11 mouse cellular contexts compared by ENCODE assay signal in the genomic region with DNA sequence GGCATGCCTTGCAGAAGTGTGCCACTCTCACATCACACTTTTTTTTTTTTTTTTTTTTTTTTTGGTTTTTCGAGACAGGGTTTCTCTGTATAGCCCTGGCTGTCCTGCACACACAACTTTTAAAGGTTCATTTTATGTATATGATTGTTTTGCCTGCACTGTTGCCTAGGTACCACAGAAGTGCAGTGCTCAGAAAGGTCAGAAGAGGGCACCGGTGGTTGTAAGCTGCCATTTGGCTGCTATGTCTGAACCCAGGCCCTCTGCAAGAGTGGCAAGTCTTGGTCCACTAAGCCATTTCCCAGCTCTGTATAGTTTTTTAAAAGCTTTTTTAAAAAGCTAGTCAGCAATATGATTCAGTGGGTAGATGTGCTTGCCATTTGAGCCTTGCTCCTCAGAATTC. TPM values are rescaled to one million over a fixed set of nuclear protein-coding genes. Genes with fewer than 3 reads are reported as not detected.
A peak's percentile ranks its signal among the peaks of the same experiment; 100 is the strongest.
DNase-seq lines count a peak whose midpoint lies in the region; ATAC-seq and TF ChIP-seq lines count a peak whose summit lies in the region.
"Had no signal": no experiment of that assay in that cellular context is flagged by ENCODE, and none has a peak within 500 bp of the region (broad histone marks: within the 10 kb centered on the region; RNA-seq: fewer than 3 reads in every experiment).

No protein-coding gene starts in this region.

- no peak overlapping the region for H3K9ac ChIP-seq in limb, embryonic 11.5 days (ENCODE audit: low read length)
- H3K9ac ChIP-seq in stomach, postnatal 0 days (ENCODE audit: low read length): no peak overlapping the region
- H3K9ac ChIP-seq: hindbrain, embryonic 14.5 days; stomach, embryonic 15.5 days had no signal

- H3K27ac ChIP-seq in limb, embryonic 11.5 days (replicated peaks; ENCODE audit: low read depth, low read length): no peak overlapping the region
- H3K27ac ChIP-seq in limb, embryonic 10.5 days: no peak overlapping the region
- no peak overlapping the region for H3K27ac ChIP-seq in stomach, postnatal 0 days (replicated peaks)
- H3K27ac ChIP-seq: hindbrain, embryonic 14.5 days; stomach, embryonic 15.5 days had no signal

- peak; percentile 48 for DNase-seq in limb, embryonic 11.5 days (ENCODE audit: low spot score)
- DNase-seq in limb, embryonic 10.5 days (ENCODE audit: low spot score): no peak
- peak; percentile 52 for DNase-seq in NIH3T3 (ENCODE audit: low read depth)
- DNase-seq in induced T-regulatory cell, adult 2 months (ENCODE audit: low read depth): peak; percentile 79
- peak; percentile 47 for DNase-seq in stomach, postnatal 0 days (ENCODE audit: low spot score)
- no peak for DNase-seq in urinary bladder, adult 18-20 months (ENCODE audit: low spot score in 2 of 2)
- no peak for DNase-seq in layer of hippocampus, adult 18-20 months (ENCODE audit: low spot score in 2 of 2)

- no peaks in the 10 kb centered on the region for H3K9me3 ChIP-seq in limb, embryonic 11.5 days (ENCODE audit: control insufficient read depth, low read length)
- no peaks in the 10 kb centered on the region for H3K9me3 ChIP-seq in limb, embryonic 10.5 days (replicated peaks)
- H3K9me3 ChIP-seq in stomach, postnatal 0 days (ENCODE audit: control insufficient read depth, low read length): no peaks in the 10 kb centered on the region
- H3K9me3 ChIP-seq: megakaryocyte, embryonic 14.5 days; stomach, embryonic 15.5 days had no signal

- no peak for TF ChIP-seq EP300 in stomach, postnatal 0 days (optimal IDR thresholded peaks at IDR 0.05)

- 49% methylated on average over 2 of the region's 2 CpGs for WGBS in limb, embryonic 11.5 days
- WGBS in limb, embryonic 10.5 days: 34% methylated on average over 2 of the region's 2 CpGs
- WGBS in stomach, postnatal 0 days: 49% methylated on average over 2 of the region's 2 CpGs

- H3K27me3 ChIP-seq in limb, embryonic 11.5 days (ENCODE audit: control insufficient read depth, insufficient read depth, low read length): no peaks in the 10 kb centered on the region
- H3K27me3 ChIP-seq in limb, embryonic 10.5 days (ENCODE audit: low read depth, poor library complexity, severe bottlenecking): no peaks in the 10 kb centered on the region
- H3K27me3 ChIP-seq in stomach, postnatal 0 days (ENCODE audit: control insufficient read depth, insufficient read depth, low read length): no peaks in the 10 kb centered on the region
- H3K27me3 ChIP-seq: megakaryocyte, embryonic 14.5 days; stomach, embryonic 15.5 days had no signal

- H3K4me1 ChIP-seq in limb, embryonic 11.5 days (ENCODE audit: control insufficient read depth, insufficient read depth, low read length): peaks cover 5% of the 10 kb centered on the region; the same call in 1 of the 2 replicates
- H3K4me1 ChIP-seq in limb, embryonic 10.5 days: peaks cover 13% of the 10 kb centered on the region
- no peaks in the 10 kb centered on the region for H3K4me1 ChIP-seq in stomach, postnatal 0 days (replicated peaks; ENCODE audit: control insufficient read depth, insufficient read depth)

- TF ChIP-seq CTCF in stomach, postnatal 0 days (IDR thresholded peaks at IDR 0.05; ENCODE audit: low read depth): peak; percentile 47

- no peak overlapping the region for H3K4me2 ChIP-seq in limb, embryonic 11.5 days (ENCODE audit: low read depth, severe bottlenecking)
- H3K4me2 ChIP-seq in stomach, postnatal 0 days (replicated peaks; ENCODE audit: low read depth): no peak overlapping the region
- H3K4me2 ChIP-seq: hindbrain, embryonic 14.5 days; stomach, embryonic 15.5 days had no signal

- no peaks in the 10 kb centered on the region; the same call in 1 of the 2 replicates for H3K36me3 ChIP-seq in limb, embryonic 11.5 days (ENCODE audit: control insufficient read depth, insufficient read depth, low read length)
- H3K36me3 ChIP-seq in limb, embryonic 10.5 days: peaks cover 29% of the 10 kb centered on the region
- H3K36me3 ChIP-seq in stomach, postnatal 0 days (ENCODE audit: control insufficient read depth, insufficient read depth, low read length): no peaks in the 10 kb centered on the region

- H3K4me3 ChIP-seq in limb, embryonic 11.5 days (ENCODE audit: low read depth, low read length): no peak overlapping the region
- no peak overlapping the region for H3K4me3 ChIP-seq in limb, embryonic 10.5 days
- H3K4me3 ChIP-seq in stomach, postnatal 0 days (ENCODE audit: low read depth, low read length): no peak overlapping the region
- H3K4me3 ChIP-seq: megakaryocyte, embryonic 14.5 days; stomach, embryonic 15.5 days had no signal

- ATAC-seq in limb, embryonic 11.5 days (ENCODE audit: insufficient number of reproducible peaks, low FRiP score, low TSS enrichment, low read depth): no peak
- ATAC-seq in stomach, postnatal 0 days (ENCODE audit: low FRiP score, low TSS enrichment): no peak
- ATAC-seq in frontal cortex, adult (ENCODE audit: low TSS enrichment): no peak

RNA-seq across cellular contexts. Expression of gene Yipf2, which starts 5.6 kb away (rescaled TPM):
- 14.0 and 18.0 TPM in 2 replicates for polyA plus RNA-seq in limb, embryonic 11.5 days (2014; fragmentation: Nextera tagmentation; extraction: Ambion mirVana)
- 17.6 and 26.2 TPM in 2 replicates for polyA plus RNA-seq in limb, embryonic 10.5 days (2016; fragmentation: Nextera tagmentation; extraction: Ambion mirVana)
- 22.5 and 25.5 TPM in 2 replicates for polyA plus RNA-seq in stomach, postnatal 0 days (2015; fragmentation: Nextera tagmentation; extraction: Ambion mirVana)
- 10 to 100 TPM; 19.5 to 20.0 TPM for total RNA-seq in layer of hippocampus, adult 18-20 months (2021)

RNA-seq across cellular contexts. Expression of gene Timm29, which starts 5.7 kb away (rescaled TPM):
- polyA plus RNA-seq in limb, embryonic 11.5 days (2014; fragmentation: Nextera tagmentation; extraction: Ambion mirVana): 44.1 and 44.9 TPM in 2 replicates
- polyA plus RNA-seq in limb, embryonic 10.5 days (2016; fragmentation: Nextera tagmentation; extraction: Ambion mirVana): 30.9 and 35.7 TPM in 2 replicates
- 16.5 and 18.2 TPM in 2 replicates for polyA plus RNA-seq in stomach, postnatal 0 days (2015; fragmentation: Nextera tagmentation; extraction: Ambion mirVana)
- total RNA-seq in layer of hippocampus, adult 18-20 months (2021): 10 to 100 TPM; 61.7 to 63.6 TPM

RNA-seq across cellular contexts. Expression of gene Smarca4, which starts 17.8 kb away (rescaled TPM):
- 143 and 155 TPM in 2 replicates for polyA plus RNA-seq in limb, embryonic 11.5 days (2014; fragmentation: Nextera tagmentation; extraction: Ambion mirVana)
- 169 and 171 TPM in 2 replicates for polyA plus RNA-seq in limb, embryonic 10.5 days (2016; fragmentation: Nextera tagmentation; extraction: Ambion mirVana)
- 27.2 and 29.0 TPM in 2 replicates for polyA plus RNA-seq in stomach, postnatal 0 days (2015; fragmentation: Nextera tagmentation; extraction: Ambion mirVana)
- 100 to 1,000 TPM; 111 to 117 TPM for total RNA-seq in layer of hippocampus, adult 18-20 months (2021)

RNA-seq across cellular contexts. Expression of gene Carm1, which starts 51.5 kb away (rescaled TPM):
- 78.9 and 93.7 TPM in 2 replicates for polyA plus RNA-seq in limb, embryonic 11.5 days (2014; fragmentation: Nextera tagmentation; extraction: Ambion mirVana)
- 85.8 and 100 TPM in 2 replicates for polyA plus RNA-seq in limb, embryonic 10.5 days (2016; fragmentation: Nextera tagmentation; extraction: Ambion mirVana)
- 12.0 and 15.5 TPM in 2 replicates for polyA plus RNA-seq in stomach, postnatal 0 days (2015; fragmentation: Nextera tagmentation; extraction: Ambion mirVana)
- 10 to 100 TPM; 76.4 to 81.6 TPM for total RNA-seq in layer of hippocampus, adult 18-20 months (2021)

Comparison
In these comparisons a context has a peak if more than half of its experiments do, and no peak if none do; other contexts are left out.
1. DNase-seq: peak in limb, embryonic 11.5 days (single experiment), NIH3T3 (single experiment), induced T-regulatory cell, adult 2 months (single experiment) and stomach, postnatal 0 days (single experiment); none in limb, embryonic 10.5 days (single experiment), urinary bladder, adult 18-20 months (0 of 2) and layer of hippocampus, adult 18-20 months (0 of 2).